Mouse (Mus musculus) intestine, postnatal 0 days (tissue): ENCODE measurements around the gene Tmem47. TPM values are rescaled to one million over a fixed set of nuclear protein-coding genes. Genes with fewer than 3 reads are reported as not detected.
A peak's percentile ranks its signal among the peaks of the same experiment; 100 is the strongest.

ENCODE experiments used
- ATAC-seq: fragments of 200-750 bp; cut with Nextera tagmentation; 2 replicates; pipeline ENCODE4 v1.8.0; 2017; ENCODE audit warnings: mild to moderate bottlenecking, moderate TSS enrichment, moderate library complexity
- H3K27ac ChIP-seq: fragments of 300-500 bp; sonication (generic); 2 replicates; pipeline ENCODE4 v1.5.1; 2014; ENCODE audit warnings: mild to moderate bottlenecking, low read depth, low read length, moderate library complexity
- H3K27me3 ChIP-seq: fragments of 300-500 bp; sonication (generic); replicated peaks from 2 replicates; pipeline ENCODE4 v1.6.1; 2014; ENCODE audit warnings: low read length, mixed read lengths; ENCODE audit not compliant: control insufficient read depth, insufficient read depth
- H3K36me3 ChIP-seq: fragments of 300-500 bp; sonication (generic); 2 replicates; pipeline ENCODE4 v1.6.1; 2014; ENCODE audit warnings: mild to moderate bottlenecking, moderate library complexity; ENCODE audit not compliant: control insufficient read depth, insufficient read depth
- H3K4me1 ChIP-seq: fragments of 300-500 bp; sonication (generic); replicated peaks from 2 replicates; pipeline ENCODE4 v1.6.1; 2014; ENCODE audit warnings: antibody characterized with exemption, low read length, mixed read lengths; ENCODE audit not compliant: control insufficient read depth, insufficient read depth
- H3K4me2 ChIP-seq: fragments of 300-500 bp; sonication (generic); replicated peaks from 2 replicates; pipeline ENCODE4 v1.6.1; 2014; ENCODE audit warnings: low read depth, mild to moderate bottlenecking, moderate library complexity
- H3K4me3 ChIP-seq: fragments of 300-500 bp; sonication (generic); 2 replicates; pipeline ENCODE4 v1.5.1; 2014; ENCODE audit warnings: low read depth, low read length
- H3K9ac ChIP-seq: fragments of 300-500 bp; sonication (generic); 2 replicates; pipeline ENCODE4 v1.6.1; 2014; ENCODE audit warnings: mild to moderate bottlenecking, low read depth, low read length
- H3K9me3 ChIP-seq: fragments of 300-500 bp; sonication (generic); 2 replicates; pipeline ENCODE4 v1.6.1; 2016; ENCODE audit warnings: mixed run types; ENCODE audit not compliant: control insufficient read depth
- CTCF ChIP-seq: sonication (generic); IDR thresholded peaks from 2 replicates; pipeline ENCODE4 v1.5.1; 2016; ENCODE audit warnings: low read depth, mild to moderate bottlenecking, control low read depth, antibody characterized with exemption, moderate library complexity
- WGBS: fragments of 180-500 bp; shearing (Covaris S2); extraction: QIAGEN DNeasy Blood & Tissue Kit; methylation state at CpG from one replicate; pipeline ENCODE4 v1.1.7; 2014; 5-methylcytosine and 5-hydroxymethylcytosine counted together
- polyA plus RNA-seq: library from polyadenylated mRNA; unstranded; fragments of >200 nt; fragmentation: Nextera tagmentation; extraction: Ambion mirVana; gene quantifications from 2 replicates; pipeline ENCODE4 v1.2.1, GENCODE M21; 2015

Gene Tmem47
- polyA plus RNA-seq, 1 experiment from 2014 or later, result 8.4 TPM

- 32% methylated on average over 2 of the region's 2 CpGs for WGBS
- Histone ChIP-seq H3K27me3 (no peaks in the 10 kb centered on the region), H3K4me2 (no peak overlapping the region), H3K4me1 (no peaks in the 10 kb centered on the region), H3K9ac (no peak overlapping the region), H3K9me3 (no peaks in the 10 kb centered on the region), H3K27ac (no peak overlapping the region), H3K4me3 (no peak overlapping the region), H3K36me3 (no peaks in the 10 kb centered on the region)
- no peak for ATAC-seq
- TF ChIP-seq CTCF, result no peak
Measured at GRCm38 (mm10) chrX:81080996-81081395, 10.5 kb downstream of the Tmem47 start.

- ATAC-seq, result no peak
- Histone ChIP-seq H3K4me2 (no peak overlapping the region), H3K36me3 (no peaks in the 10 kb centered on the region), H3K27ac (no peak overlapping the region), H3K4me1 (no peaks in the 10 kb centered on the region), H3K4me3 (no peak overlapping the region), H3K27me3 (no peaks in the 10 kb centered on the region), H3K9me3 (no peaks in the 10 kb centered on the region), H3K9ac (no peak overlapping the region)
- peak; percentile 59 for TF ChIP-seq CTCF
- WGBS, result 53% methylated on average over 2 of the region's 2 CpGs
Measured at GRCm38 (mm10) chrX:81085025-81085752, 14.7 kb downstream of the Tmem47 start.

DNA sequence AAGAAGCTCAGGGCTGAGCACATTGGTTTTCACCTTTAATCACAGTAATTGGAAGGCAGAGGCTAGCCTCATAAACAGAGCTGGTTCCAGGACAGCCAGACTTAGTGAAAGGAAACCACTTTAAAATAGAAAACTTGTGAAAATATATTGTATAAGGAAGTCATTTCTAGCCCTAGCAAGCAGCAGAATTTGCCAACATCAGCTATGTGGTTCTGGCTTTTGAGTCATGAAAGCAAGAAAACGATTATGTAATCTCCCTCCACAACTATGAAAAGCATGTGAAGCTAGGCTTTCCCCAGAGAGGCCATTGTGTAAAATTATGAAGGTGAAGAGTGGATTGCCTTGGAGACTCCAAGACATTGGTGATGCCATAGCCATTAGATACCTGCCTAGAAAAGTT, 76.9 kb downstream of the Tmem47 start:
- ATAC-seq, result no peak
- TF ChIP-seq CTCF, result no peak
- H3K4me3 ChIP-seq, result no peak overlapping the region
- no peak overlapping the region for H3K4me2 ChIP-seq
- H3K9me3 ChIP-seq, result no peaks in the 10 kb centered on the region
- no peak overlapping the region for H3K9ac ChIP-seq
- no peaks in the 10 kb centered on the region for H3K36me3 ChIP-seq
- no peak overlapping the region for H3K27ac ChIP-seq
- H3K27me3 ChIP-seq, result no peaks in the 10 kb centered on the region
- 61% methylated on average over 1 of the region's 1 CpGs for WGBS
- H3K4me1 ChIP-seq, result no peaks in the 10 kb centered on the region
